Mouse (Mus musculus) MEL (cell line): Measurements from ENCODE around the gene Trpc7. TPM values are rescaled to one million over a fixed set of nuclear protein-coding genes. Genes with fewer than 3 reads are reported as not detected.

Source experiments
- DNase-seq: peaks from one replicate; pipeline ENCODE4 v3.0.0; 2011; ENCODE audit warnings: low read depth, low spot score
- H3K27ac ChIP-seq: 2 replicates; pipeline ENCODE4 v1.5.1; 2012; ENCODE audit warnings: low read depth, mild to moderate bottlenecking, control low read depth, low read length, moderate library complexity; ENCODE audit not compliant: control insufficient read depth
- H3K27me3 ChIP-seq, 2 experiments: fragments of 150-350 bp in 1 of 2; sonication (generic) in 1 of 2; 2 replicates each; pipeline ENCODE4 v1.6.1; 2012; ENCODE audit warnings: low read length in 2 of 2, mild to moderate bottlenecking in 2 of 2, improper control_type of control experiment in 1 of 2, moderate library complexity in 1 of 2; ENCODE audit not compliant: insufficient read depth in 2 of 2, control insufficient read depth in 1 of 2
- H3K36me3 ChIP-seq, 2 experiments: 2 replicates each; pipeline ENCODE4 v1.6.1; 2012 to 2014; ENCODE audit warnings: low read length in 2 of 2, improper control_type of control experiment in 1 of 2, inconsistent platforms in 1 of 2, mild to moderate bottlenecking in 1 of 2; ENCODE audit not compliant: insufficient read depth in 2 of 2, control insufficient read depth in 1 of 2
- H3K4me1 ChIP-seq, 2 experiments: fragments of 150-350 bp in 1 of 2; sonication (generic) in 1 of 2; 2 replicates each; pipeline ENCODE4 v1.6.1; 2012; ENCODE audit warnings: low read length in 2 of 2, improper control_type of control experiment in 1 of 2, mild to moderate bottlenecking in 1 of 2; ENCODE audit not compliant: insufficient read depth in 2 of 2, control insufficient read depth in 1 of 2
- H3K4me3 ChIP-seq, 2 experiments: fragments of 150-350 bp in 1 of 2; sonication (generic) in 1 of 2; 2 replicates each; pipeline ENCODE4 v1.5.1; 2012; ENCODE audit warnings: low read depth in 2 of 2, low read length in 2 of 2, mild to moderate bottlenecking in 2 of 2, moderate library complexity in 2 of 2, control low read depth in 1 of 2, improper control_type of control experiment in 1 of 2; ENCODE audit not compliant: control insufficient read depth in 1 of 2, insufficient read depth in 1 of 2
- H3K79me2 ChIP-seq: 2 replicates; pipeline ENCODE4 v1.6.1; 2012; ENCODE audit warnings: mild to moderate bottlenecking, low read length, moderate library complexity; ENCODE audit not compliant: control insufficient read depth, poor library complexity, insufficient read depth
- H3K9ac ChIP-seq: 2 replicates; pipeline ENCODE4 v1.6.1; 2012; ENCODE audit warnings: low read depth, mild to moderate bottlenecking, control low read depth, low read length, moderate library complexity; ENCODE audit not compliant: control insufficient read depth, poor library complexity, severe bottlenecking
- H3K9me3 ChIP-seq: fragments of 150-350 bp; sonication (generic); replicated peaks from 2 replicates; pipeline ENCODE4 v1.6.1; 2012; ENCODE audit warnings: mild to moderate bottlenecking, low read length, improper control_type of control experiment, moderate library complexity; ENCODE audit not compliant: insufficient read depth
- CHD1 ChIP-seq: IDR thresholded peaks from 2 replicates; pipeline ENCODE4 v1.6.1; 2012; ENCODE audit warnings: low read depth, mild to moderate bottlenecking, inconsistent platforms, low read length, improper control_type of control experiment
- CHD2 ChIP-seq: IDR thresholded peaks from 2 replicates; pipeline ENCODE4 v1.6.1; 2011; ENCODE audit warnings: low read length, improper control_type of control experiment
- CTCF ChIP-seq, 3 experiments: IDR thresholded peaks in 2 of 3; conservative IDR thresholded peaks in 1 of 3; 2 replicates each; pipeline ENCODE4 v1.5.1; 2011 to 2012; ENCODE audit warnings: low read length in 3 of 3, low read depth in 2 of 3, mild to moderate bottlenecking in 2 of 3, improper control_type of control experiment in 1 of 3, inconsistent platforms in 1 of 3, mixed read lengths in 1 of 3, moderate library complexity in 1 of 3; ENCODE audit not compliant: control insufficient read depth in 1 of 3, insufficient read depth in 1 of 3, poor library complexity in 1 of 3, severe bottlenecking in 1 of 3
- E2F4 ChIP-seq: IDR thresholded peaks from 2 replicates; pipeline ENCODE4 v1.6.1; 2011; ENCODE audit warnings: low read depth, low read length, improper control_type of control experiment, borderline replicate concordance
- ELF1 ChIP-seq: IDR thresholded peaks from 2 replicates; pipeline ENCODE4 v1.6.1; 2014; ENCODE audit warnings: low read depth, mild to moderate bottlenecking, inconsistent platforms, low read length, improper control_type of control experiment, moderate library complexity
- GABPA ChIP-seq: IDR thresholded peaks from 2 replicates; pipeline ENCODE4 v1.6.1; 2012; ENCODE audit warnings: low read depth, mild to moderate bottlenecking, inconsistent platforms, low read length, improper control_type of control experiment, moderate library complexity
- GATA1 ChIP-seq: IDR thresholded peaks from 2 replicates; pipeline ENCODE4 v1.6.1; 2011; ENCODE audit warnings: low read depth, low read length, improper control_type of control experiment
- HCFC1 ChIP-seq: IDR thresholded peaks from 2 replicates; pipeline ENCODE4 v1.6.1; 2012; ENCODE audit warnings: low read depth, mild to moderate bottlenecking, inconsistent platforms, low read length, improper control_type of control experiment, moderate library complexity
- JUND ChIP-seq: IDR thresholded peaks from 2 replicates; pipeline ENCODE4 v1.6.1; 2011; ENCODE audit warnings: low read depth, mild to moderate bottlenecking, improper control_type of control experiment, low read length
- MYC ChIP-seq: IDR thresholded peaks from 2 replicates; pipeline ENCODE4 v1.6.1; 2011; ENCODE audit warnings: low read depth, mild to moderate bottlenecking, low read length, improper control_type of control experiment, moderate library complexity
- RCOR1 ChIP-seq: IDR thresholded peaks from 2 replicates; pipeline ENCODE4 v1.6.1; 2012; ENCODE audit warnings: low read depth, mild to moderate bottlenecking, inconsistent platforms, low read length, improper control_type of control experiment
- SIN3A ChIP-seq: IDR thresholded peaks from 2 replicates; pipeline ENCODE4 v1.6.1; 2012; ENCODE audit warnings: low read length, improper control_type of control experiment, inconsistent platforms
- SMC3 ChIP-seq: IDR thresholded peaks from 2 replicates; pipeline ENCODE4 v1.6.1; 2011; ENCODE audit warnings: low read depth, low read length, improper control_type of control experiment
- TAL1 ChIP-seq: IDR thresholded peaks from 2 replicates; pipeline ENCODE4 v1.6.1; 2012; ENCODE audit warnings: mild to moderate bottlenecking, inconsistent platforms, low read length, moderate library complexity, mixed read lengths
- TBP ChIP-seq: IDR thresholded peaks from 2 replicates; pipeline ENCODE4 v1.8.0; 2011; ENCODE audit warnings: low read depth, low read length, improper control_type of control experiment
- USF2 ChIP-seq, 2 experiments: IDR thresholded peaks; 2 replicates each; pipeline ENCODE4 v1.6.1; 2011 to 2012; ENCODE audit warnings: improper control_type of control experiment in 2 of 2, low read length in 2 of 2, borderline replicate concordance in 1 of 2, inconsistent platforms in 1 of 2, low read depth in 1 of 2, mild to moderate bottlenecking in 1 of 2; ENCODE audit not compliant: insufficient read depth in 1 of 2
- ZC3H11A ChIP-seq: IDR thresholded peaks from 2 replicates; pipeline ENCODE4 v1.6.1; 2012; ENCODE audit warnings: low read depth, mild to moderate bottlenecking, inconsistent platforms, low read length, improper control_type of control experiment
- ZMIZ1 ChIP-seq: IDR thresholded peaks from 2 replicates; pipeline ENCODE4 v1.6.1; 2012; ENCODE audit warnings: low read depth, mild to moderate bottlenecking, inconsistent platforms, low read length, improper control_type of control experiment, moderate library complexity
- polyA plus RNA-seq, 2 experiments: library from polyadenylated mRNA; stranded (reverse) in 1 of 2; unstranded in 1 of 2; fragments of >175 nt in 1 of 2; fragments of >200 nt in 1 of 2; gene quantifications; 2 replicates each; pipeline versions ENCODE4 v1.2.1 to v1.2.4; 2012; ENCODE audit warnings: low replicate concordance in 2 of 2, low read depth in 1 of 2; ENCODE audit not compliant: insufficient read length in 2 of 2, insufficient read depth in 1 of 2, missing spikeins in 1 of 2
- total RNA-seq: library from RNA; depleted of rRNA; stranded (reverse); fragments of 300-350 nt; gene quantifications from 2 replicates; pipeline ENCODE4 v1.2.3, GENCODE M21; 2012; rRNA removed

Trpc7 gene
- not detected in 2 replicates for total RNA-seq
- not detected for polyA plus RNA-seq

GRCm38 (mm10) chr13:56895893-56896292 lies at the start of gene Trpc7:
Trpc7 (minus strand) TSS chr13:56895993.
- Histone ChIP-seq H3K9ac (no peak within 1 kb of the TSS), H3K27me3 (no peaks in the 10 kb centered on the region), H3K4me1 (no peaks in the 10 kb centered on the region), H3K4me3 (no peak within 1 kb of the TSS), H3K9me3 (no peaks in the 10 kb centered on the region), H3K79me2 (no peaks in the 10 kb centered on the region), H3K36me3 (no peaks in the 10 kb centered on the region), H3K27ac (no peak within 1 kb of the TSS)
- TF ChIP-seq E2F4: no peak
- no peak for TF ChIP-seq CHD1
- TF ChIP-seq RCOR1: no peak
- TF ChIP-seq ELF1: no peak
- no peak for TF ChIP-seq SIN3A
- TF ChIP-seq ZC3H11A: no peak
- no peak for TF ChIP-seq CHD2
- TF ChIP-seq GATA1: no peak
- TF ChIP-seq MYC: no peak
- TF ChIP-seq USF2 (IDR thresholded peaks at IDR 0.05; ENCODE audit: borderline replicate concordance in 1 of 2, insufficient read depth in 1 of 2, low read depth in 1 of 2, low read length in 2 of 2): no peak
- TF ChIP-seq GABPA: no peak
- TF ChIP-seq HCFC1: no peak
- TF ChIP-seq CTCF (IDR thresholded peaks at IDR 0.05 in 2 of 3, conservative IDR thresholded peaks at IDR 0.05 in 1 of 3; ENCODE audit: control insufficient read depth in 1 of 3, insufficient read depth in 1 of 3, low read depth in 2 of 3, low read length in 3 of 3, poor library complexity in 1 of 3, severe bottlenecking in 1 of 3): no peak
- TF ChIP-seq TAL1: no peak
- TF ChIP-seq TBP: no peak
- TF ChIP-seq JUND: no peak
- DNase-seq: no peak

DNA sequence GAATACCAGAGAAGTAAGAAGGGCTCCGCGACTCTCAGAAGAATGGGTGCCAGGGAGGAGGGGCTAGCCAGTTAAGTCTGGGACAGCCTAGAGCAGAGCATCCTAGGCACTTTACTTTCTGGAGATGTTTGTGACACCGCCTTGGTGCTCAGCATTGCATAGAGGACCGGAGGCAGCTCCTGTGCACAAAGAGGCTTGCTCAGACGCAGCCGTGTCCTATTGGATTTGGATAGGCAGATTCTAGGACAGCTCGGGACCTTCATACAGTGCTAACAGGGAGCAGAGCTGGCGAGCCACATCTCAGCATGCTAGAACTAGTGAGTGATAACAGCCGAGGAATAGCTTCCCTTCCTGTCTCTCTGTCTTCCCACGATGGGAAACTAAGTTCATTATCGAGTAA lies 43.5 kb upstream of the Trpc7 start:
- Histone ChIP-seq H3K9ac (no peak overlapping the region), H3K4me3 (no peak overlapping the region), H3K79me2 (no peaks in the 10 kb centered on the region), H3K4me1 (no peaks in the 10 kb centered on the region), H3K36me3 (no peaks in the 10 kb centered on the region), H3K9me3 (no peaks in the 10 kb centered on the region), H3K27me3 (no peaks in the 10 kb centered on the region), H3K27ac (no peak overlapping the region)
- no peak for TF ChIP-seq SMC3
- no peak for TF ChIP-seq E2F4
- no peak for TF ChIP-seq ZMIZ1
- no peak for TF ChIP-seq SIN3A
- no peak for TF ChIP-seq USF2 (IDR thresholded peaks at IDR 0.05; ENCODE audit: borderline replicate concordance in 1 of 2, insufficient read depth in 1 of 2, low read depth in 1 of 2, low read length in 2 of 2)
- no peak for DNase-seq
